Mouse (Mus musculus) granulocyte monocyte progenitor cell, adult 5-6 weeks (primary cell): ENCODE data around the gene Rgs16. TPM values are rescaled to one million over a fixed set of nuclear protein-coding genes. Genes with fewer than 3 reads are reported as not detected.

Experiments used
- ATAC-seq: replicated peaks from 2 replicates; pipeline ENCODE4 v1.8.0; 2016; ENCODE audit warnings: mild to moderate bottlenecking, moderate TSS enrichment, inconsistent platforms; ENCODE audit not compliant: poor library complexity, severe bottlenecking
- total RNA-seq, 2 experiments: library from RNA; stranded (forward) in 1 of 2; stranded (reverse) in 1 of 2; fragments of 200-712, 200-1000 nt in 1 of 2; fragments of >200 nt in 1 of 2; fragmentation: Nextera tagmentation in 1 of 2; gene quantifications; 2 replicates each; pipeline ENCODE4 v1.2.3; 2014 to 2017

Rgs16 gene
- not detected in 2 replicates for total RNA-seq (2014; fragmentation: Nextera tagmentation)
- total RNA-seq (2017), result 0.17 TPM in 1 of 2 replicates, not detected in the other

GRCm38 (mm10) chr1:153740145-153740544, at the start of gene Rgs16:
TSS of gene Rgs16 (plus strand) at chr1:153740349.
- ATAC-seq, result peak; percentile 78

- no peak for ATAC-seq
Observed at GRCm38 (mm10) chr1:153692526-153692925, 47.6 kb upstream of the Rgs16 start.

- no peak for ATAC-seq
Observed at GRCm38 (mm10) chr1:153694372-153695120, 45.6 kb upstream of the Rgs16 start.

GRCm38 (mm10) chr1:153695398-153695797, 44.8 kb upstream of the Rgs16 start:
- ATAC-seq, result no peak

GRCm38 (mm10) chr1:153696093-153696492, 44.1 kb upstream of the Rgs16 start:
- ATAC-seq, result no peak

- no peak for ATAC-seq
Observed at GRCm38 (mm10) chr1:153696541-153696940, 43.6 kb upstream of the Rgs16 start.

- ATAC-seq, result no peak
Observed at GRCm38 (mm10) chr1:153697581-153698251, 42.4 kb upstream of the Rgs16 start.

- no peak for ATAC-seq
Observed at GRCm38 (mm10) chr1:153698311-153699084, 41.7 kb upstream of the Rgs16 start.

GRCm38 (mm10) chr1:153700448-153701063, 39.6 kb upstream of the Rgs16 start:
- ATAC-seq, result peak; percentile 50

- no peak for ATAC-seq
Observed at GRCm38 (mm10) chr1:153701461-153701860, 38.7 kb upstream of the Rgs16 start.

GRCm38 (mm10) chr1:153702166-153702852, 37.8 kb upstream of the Rgs16 start:
- no peak for ATAC-seq

- no peak for ATAC-seq
Observed at GRCm38 (mm10) chr1:153702853-153703410, 37.2 kb upstream of the Rgs16 start.

GRCm38 (mm10) chr1:153703445-153703991, 36.6 kb upstream of the Rgs16 start:
- 0 out of 2 replicates have a peak, but pooled peaks have one; percentile 20 for ATAC-seq

- no peak for ATAC-seq
Observed at GRCm38 (mm10) chr1:153704174-153704573, 36.0 kb upstream of the Rgs16 start.

GRCm38 (mm10) chr1:153704996-153705395, 35.2 kb upstream of the Rgs16 start:
- ATAC-seq, result no peak

GRCm38 (mm10) chr1:153708626-153709025, 31.5 kb upstream of the Rgs16 start:
- no peak for ATAC-seq

GRCm38 (mm10) chr1:153709451-153709850, 30.7 kb upstream of the Rgs16 start:
- peak; percentile 89 for ATAC-seq

GRCm38 (mm10) chr1:153711544-153712262, 28.4 kb upstream of the Rgs16 start:
- ATAC-seq, result no peak

- no peak for ATAC-seq
Observed at GRCm38 (mm10) chr1:153712633-153713032, 27.5 kb upstream of the Rgs16 start.
